Mouse (Mus musculus) liver, embryonic 16.5 days (tissue): ENCODE data around the gene Csf3. TPM values are rescaled to one million over a fixed set of nuclear protein-coding genes. Genes with fewer than 3 reads are reported as not detected.
"Not testable (repeated sequence)": the region's sequence is repeated elsewhere in the genome, so short reads cannot be mapped to it uniquely, and the experiment has no call there.

Source experiments
- ATAC-seq: fragments of 200-750 bp; cut with Nextera tagmentation; 2 replicates; pipeline ENCODE4 v1.8.0; 2017; ENCODE audit warnings: low read depth, mild to moderate bottlenecking, moderate number of reproducible peaks, moderate library complexity
- H3K27ac ChIP-seq: fragments of 300-500 bp; sonication (generic); 2 replicates; pipeline ENCODE4 v1.5.1; 2014; ENCODE audit warnings: mild to moderate bottlenecking, low read length
- H3K27me3 ChIP-seq: fragments of 300-500 bp; sonication (generic); 2 replicates; pipeline ENCODE4 v1.6.1; 2014; ENCODE audit warnings: low read depth, low read length, mixed read lengths; ENCODE audit not compliant: control insufficient read depth, insufficient read depth
- H3K36me3 ChIP-seq: fragments of 300-500 bp; sonication (generic); 2 replicates; pipeline ENCODE4 v1.6.1; 2014; ENCODE audit warnings: mild to moderate bottlenecking; ENCODE audit not compliant: control insufficient read depth, insufficient read depth
- H3K4me1 ChIP-seq: fragments of 300-500 bp; sonication (generic); 2 replicates; pipeline ENCODE4 v1.6.1; 2014; ENCODE audit warnings: low read depth, low read length, mixed read lengths; ENCODE audit not compliant: control insufficient read depth
- H3K4me2 ChIP-seq: fragments of 300-500 bp; sonication (generic); 2 replicates; pipeline ENCODE4 v1.6.1; 2014; ENCODE audit warnings: low read depth, low read length, mixed read lengths
- H3K4me3 ChIP-seq: fragments of 300-500 bp; sonication (generic); 2 replicates; pipeline ENCODE4 v1.5.1; 2014; ENCODE audit warnings: low read depth, mild to moderate bottlenecking, low read length
- H3K9ac ChIP-seq: fragments of 300-500 bp; sonication (generic); 2 replicates; pipeline ENCODE4 v1.6.1; 2014; ENCODE audit warnings: low read depth, low read length
- H3K9me3 ChIP-seq: fragments of 300-500 bp; sonication (generic); replicated peaks from 2 replicates; pipeline ENCODE4 v1.6.1; 2016; ENCODE audit warnings: low read length; ENCODE audit not compliant: control insufficient read depth
- WGBS: fragments of 180-500 bp; shearing (Covaris S2); extraction: QIAGEN DNeasy Blood & Tissue Kit; methylation state at CpG from one replicate; pipeline ENCODE4 v1.1.7; 2014; ENCODE audit not compliant: insufficient replicate concordance; 5-methylcytosine and 5-hydroxymethylcytosine counted together
- polyA plus RNA-seq: library from polyadenylated mRNA; unstranded; fragments of >200 nt; fragmentation: Nextera tagmentation; extraction: Ambion mirVana; gene quantifications from 2 replicates; pipeline ENCODE4 v1.2.1, GENCODE M21; 2015

Gene Csf3
- polyA plus RNA-seq, 1 experiment from 2014 or later = not detected

GRCm38 (mm10) chr11:98675829-98676363, 25.2 kb upstream of the Csf3 start:
- no peak overlapping the region for H3K4me2 ChIP-seq
- 31% methylated on average over 7 of the region's 7 CpGs for WGBS
- ATAC-seq = no peak

DNA sequence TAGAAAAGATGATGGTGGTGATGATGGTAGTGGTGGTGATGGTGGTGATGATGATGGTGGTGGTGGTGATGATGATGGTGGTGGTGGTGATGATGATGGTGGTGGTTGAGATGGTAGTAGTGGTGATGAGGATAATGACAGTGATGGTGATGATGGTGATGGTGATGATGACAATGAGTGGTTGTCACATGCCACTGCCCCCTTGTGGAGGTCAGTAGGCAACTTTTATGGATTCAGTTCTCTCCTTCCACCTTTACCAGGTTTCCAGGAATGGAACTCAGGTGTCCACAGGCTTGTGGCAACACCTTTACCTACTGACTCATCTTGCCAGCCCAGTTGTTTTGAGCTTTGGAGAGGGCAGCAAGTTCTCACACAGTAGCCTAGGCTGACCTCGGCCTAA, 21.0 kb upstream of the Csf3 start:
- no peak overlapping the region for H3K9ac ChIP-seq
- no peak for ATAC-seq
- no peaks in the 10 kb centered on the region for H3K9me3 ChIP-seq
- 89% methylated on average over 1 of the region's 1 CpGs for WGBS
- H3K4me2 ChIP-seq = no peak overlapping the region
- H3K27me3 ChIP-seq = no peaks in the 10 kb centered on the region
- peaks cover 12% of the 10 kb centered on the region for H3K4me1 ChIP-seq
- no peak overlapping the region for H3K4me3 ChIP-seq
- no peaks in the 10 kb centered on the region for H3K36me3 ChIP-seq
- no peak overlapping the region for H3K27ac ChIP-seq

More at GRCm38 (mm10) chr11:98675829-98676363, 25.2 kb upstream of the Csf3 start:
- Histone ChIP-seq H3K27me3 (no peaks in the 10 kb centered on the region), H3K27ac (no peak overlapping the region), H3K9ac (no peak overlapping the region), H3K4me3 (no peak overlapping the region), H3K4me1 (peaks cover 15% of the 10 kb centered on the region), H3K9me3 (no peaks in the 10 kb centered on the region), H3K36me3 (no peaks in the 10 kb centered on the region)

DNA sequence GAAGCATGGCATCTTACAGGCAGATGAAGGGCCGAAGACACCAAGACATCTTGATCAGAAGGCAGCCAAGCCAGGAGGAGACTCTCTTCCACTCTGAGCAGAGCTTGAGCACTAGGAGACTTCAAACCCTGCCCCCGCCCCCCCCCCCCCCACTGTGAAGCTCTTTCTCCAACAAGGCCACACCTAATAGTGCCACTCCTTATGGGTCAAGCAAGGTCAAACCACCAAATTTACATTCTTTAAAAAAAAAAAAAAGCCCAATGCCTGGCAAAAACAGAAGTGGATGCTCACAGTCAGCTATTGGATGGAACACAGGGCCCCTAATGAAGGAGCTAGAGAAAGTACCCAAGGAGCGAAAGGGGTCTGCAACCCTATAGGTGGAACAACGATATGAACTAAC, 20.5 kb upstream of the Csf3 start:
- not testable (repeated sequence) for H3K36me3 ChIP-seq, H3K4me2 ChIP-seq, H3K9me3 ChIP-seq, H3K27ac ChIP-seq, H3K27me3 ChIP-seq, H3K4me3 ChIP-seq, ATAC-seq, H3K9ac ChIP-seq
- WGBS = 72% methylated on average over 4 of the region's 4 CpGs
- peaks cover 12% of the 10 kb centered on the region for H3K4me1 ChIP-seq

GRCm38 (mm10) chr11:98681186-98681585, 19.9 kb upstream of the Csf3 start:
- Histone ChIP-seq H3K27me3 (no peaks in the 10 kb centered on the region), H3K4me1 (peaks cover 12% of the 10 kb centered on the region), H3K36me3 (peaks cover 5% of the 10 kb centered on the region), H3K27ac (no peak overlapping the region), H3K9me3 (no peaks in the 10 kb centered on the region), H3K4me2 (no peak overlapping the region), H3K9ac (no peak overlapping the region), H3K4me3 (no peak overlapping the region)
- no peak for ATAC-seq
- 71% methylated on average over 4 of the region's 4 CpGs for WGBS

DNA sequence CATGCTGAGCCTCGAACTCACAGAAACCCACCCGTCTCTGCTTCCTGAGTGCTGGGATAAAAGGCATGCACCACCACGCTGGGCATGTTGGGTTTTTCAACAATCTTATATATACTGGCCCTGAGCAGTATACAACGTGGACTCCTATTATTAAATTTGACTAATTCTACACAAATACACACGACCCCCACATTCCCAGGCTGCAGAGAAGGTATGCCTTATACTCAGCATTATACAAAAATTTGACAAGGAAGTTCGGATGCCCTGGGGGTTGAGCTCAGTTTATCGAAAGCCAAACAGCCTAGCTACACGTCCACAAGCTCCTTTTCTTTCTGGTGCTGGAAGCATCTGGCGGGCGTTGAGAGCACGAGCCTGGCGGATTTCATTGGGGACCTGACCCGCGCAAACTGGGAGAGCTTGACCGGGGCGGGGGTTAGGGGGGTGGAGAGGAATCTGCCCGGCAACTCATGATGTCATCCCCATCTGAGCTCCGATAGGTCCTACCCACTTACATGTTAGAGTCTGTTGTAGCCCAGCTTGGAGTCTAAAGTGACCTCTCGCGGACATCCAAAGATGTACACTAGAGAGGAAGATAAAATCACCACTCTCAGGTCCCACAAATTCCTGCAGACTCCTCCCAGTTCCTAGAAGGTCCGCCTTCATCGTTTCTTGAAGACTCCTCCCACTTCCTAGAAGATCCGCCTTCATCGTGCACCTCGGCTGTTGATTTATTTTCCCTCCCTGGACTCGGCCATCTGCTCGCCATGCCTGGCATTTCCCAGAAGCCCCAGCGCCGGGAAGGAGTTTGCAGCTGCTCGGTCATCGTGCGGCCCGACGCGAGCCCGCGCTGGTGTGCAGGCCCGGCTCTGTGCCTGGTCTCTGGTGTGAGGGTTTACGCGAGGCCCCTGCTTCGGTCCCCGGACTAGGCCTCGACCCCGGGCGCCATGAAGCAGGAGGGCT, 19.0 kb upstream of the Csf3 start, which contains the start of gene Psmd3:
TSS of gene Psmd3 (plus strand) at position 769 of the 960 bp plus-strand sequence.
- Histone ChIP-seq H3K27me3 (no peaks in the 10 kb centered on the region), H3K9me3 (no peaks in the 10 kb centered on the region), H3K36me3 (peaks cover 13% of the 10 kb centered on the region), H3K9ac (peak within 1 kb of the TSS; percentile 96), H3K4me3 (peak within 1 kb of the TSS; percentile 94), H3K4me2 (peak within 1 kb of the TSS; percentile 88), H3K4me1 (peaks cover 12% of the 10 kb centered on the region), H3K27ac (peak within 1 kb of the TSS; percentile 73)
- peak; percentile 92 for ATAC-seq
- 3% methylated on average over 45 of the region's 45 CpGs for WGBS

DNA sequence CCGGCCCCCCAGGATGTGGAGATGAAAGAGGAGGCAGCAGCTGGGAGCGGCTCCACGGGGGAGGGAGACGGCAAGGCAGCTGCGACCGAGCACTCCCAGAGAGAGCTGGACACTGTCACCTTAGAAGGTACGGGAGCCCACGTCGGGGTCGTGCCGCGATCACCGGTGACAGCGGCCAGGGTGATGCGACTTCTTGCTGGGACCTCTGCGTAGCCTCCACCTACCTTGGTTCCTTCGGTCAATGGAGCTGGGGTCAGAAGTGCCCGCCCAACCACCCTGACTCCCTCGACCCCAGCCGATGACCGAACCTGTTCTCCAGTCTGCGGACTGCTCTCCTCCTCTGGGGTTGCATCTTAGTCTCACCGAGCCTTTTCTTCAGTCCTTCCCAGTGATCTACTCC, 18.3 kb upstream of the Csf3 start:
- H3K4me3 ChIP-seq = peak overlapping the region; percentile 94
- H3K9me3 ChIP-seq = no peaks in the 10 kb centered on the region
- ATAC-seq = peak; percentile 19
- no peaks in the 10 kb centered on the region for H3K27me3 ChIP-seq
- WGBS = 0% methylated on average over 23 of the region's 23 CpGs
- H3K36me3 ChIP-seq = peaks cover 21% of the 10 kb centered on the region
- H3K27ac ChIP-seq = peak overlapping the region; percentile 68
- peak overlapping the region; percentile 88 for H3K4me2 ChIP-seq
- peaks cover 12% of the 10 kb centered on the region for H3K4me1 ChIP-seq
- peak overlapping the region; percentile 96 for H3K9ac ChIP-seq

GRCm38 (mm10) chr11:98685642-98686041, 15.4 kb upstream of the Csf3 start:
- H3K9me3 ChIP-seq = no peaks in the 10 kb centered on the region
- 82% methylated on average over 9 of the region's 9 CpGs for WGBS
- H3K9ac ChIP-seq = no peak overlapping the region
- no peak overlapping the region for H3K27ac ChIP-seq
- H3K4me2 ChIP-seq = no peak overlapping the region
- no peak overlapping the region for H3K4me3 ChIP-seq
- ATAC-seq = no peak
- no peaks in the 10 kb centered on the region for H3K27me3 ChIP-seq
- peaks cover 12% of the 10 kb centered on the region for H3K4me1 ChIP-seq
- peaks cover 38% of the 10 kb centered on the region for H3K36me3 ChIP-seq

- H3K27me3 ChIP-seq = no peaks in the 10 kb centered on the region
- H3K4me1 ChIP-seq = peaks cover 8% of the 10 kb centered on the region
- no peak overlapping the region for H3K9ac ChIP-seq
- no peak overlapping the region for H3K4me2 ChIP-seq
- peaks cover 47% of the 10 kb centered on the region for H3K36me3 ChIP-seq
- 80% methylated on average over 4 of the region's 4 CpGs for WGBS
- no peak overlapping the region for H3K27ac ChIP-seq
- ATAC-seq = no peak
- H3K4me3 ChIP-seq = no peak overlapping the region
- H3K9me3 ChIP-seq = no peaks in the 10 kb centered on the region
Observed at GRCm38 (mm10) chr11:98686976-98687375, 14.1 kb upstream of the Csf3 start.

DNA sequence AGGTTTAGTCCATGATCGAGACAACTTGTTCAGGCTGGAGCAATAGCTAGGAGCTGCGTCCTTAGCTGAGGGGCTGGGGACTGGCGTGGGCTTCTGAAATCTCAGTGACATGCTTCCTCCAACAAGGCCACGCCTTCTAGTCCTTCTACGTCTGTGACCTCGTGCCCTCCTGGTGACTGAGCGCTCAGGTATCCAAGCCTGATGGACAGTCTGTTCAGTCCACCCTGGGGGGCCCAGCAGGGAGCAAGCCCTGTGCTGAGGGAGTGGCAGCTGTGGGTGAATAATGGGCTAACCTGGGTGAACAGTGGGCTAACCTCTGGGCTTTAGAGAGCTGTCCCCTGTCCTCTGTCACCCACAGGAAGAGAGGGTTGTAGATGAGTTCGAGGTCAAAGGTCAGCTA, 13.1 kb upstream of the Csf3 start:
- 72% methylated on average over 8 of the region's 8 CpGs for WGBS
- Histone ChIP-seq H3K4me1 (peaks cover 5% of the 10 kb centered on the region), H3K27me3 (no peaks in the 10 kb centered on the region), H3K4me3 (no peak overlapping the region), H3K4me2 (no peak overlapping the region), H3K9ac (no peak overlapping the region), H3K9me3 (no peaks in the 10 kb centered on the region), H3K36me3 (peaks cover 47% of the 10 kb centered on the region), H3K27ac (no peak overlapping the region)
- ATAC-seq = no peak
